Mouse (Mus musculus) ZHBTc4 (cell line): ENCODE measurements at regions not wholly inside any gene's neighbourhood (a gene's known extent, or its start where the extent isn't known, plus 50 kb on each side); places are given as distances from the start of the nearest gene placed in this dataset.

Experiments used
- DNase-seq: peaks from one replicate; pipeline ENCODE4 v3.0.0-alpha.2; 2011; ENCODE audit warnings: low read depth, low spot score

DNA sequence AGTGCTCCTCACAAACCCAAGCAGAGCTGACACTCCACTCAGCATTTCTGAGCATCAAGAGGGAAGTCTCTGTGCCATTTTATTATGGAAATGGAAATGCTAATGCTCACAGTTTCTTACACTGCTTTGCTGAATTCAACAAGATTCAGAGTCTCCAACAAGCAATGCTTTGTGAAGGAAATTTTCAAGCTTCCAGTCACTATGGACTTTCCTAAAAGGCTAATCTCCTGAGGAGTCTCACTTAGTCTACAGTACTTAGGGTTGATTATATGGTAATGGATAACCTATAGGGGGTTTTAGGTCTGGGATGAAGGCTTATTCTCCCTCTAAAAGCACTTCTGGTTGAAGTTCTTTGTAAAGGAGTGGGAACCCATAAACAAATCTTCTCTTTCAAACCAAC lies 1805.9 kb upstream of the Igfbp7 start:
- DNase-seq = peak; percentile 29

DNA sequence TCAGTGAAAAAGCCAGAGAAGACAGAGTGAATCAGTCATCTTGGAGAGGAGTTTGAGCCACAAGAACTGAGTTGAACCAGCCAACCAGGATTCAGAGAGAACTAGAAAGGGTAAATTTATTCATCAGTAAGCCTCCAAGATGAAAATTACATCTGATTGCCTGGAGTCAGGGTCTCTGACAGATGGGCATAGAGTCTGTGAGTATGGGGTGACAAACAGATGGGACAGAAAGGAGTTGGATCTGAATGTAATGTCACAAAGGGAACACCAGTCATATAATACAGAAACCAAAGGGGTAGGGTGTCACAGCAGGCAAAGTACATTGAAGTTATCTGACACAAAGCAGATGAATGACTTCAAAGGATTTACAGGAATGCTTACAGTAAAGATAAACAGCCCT lies 1778.8 kb upstream of the Igfbp7 start:
- no peak for DNase-seq
